Mouse (Mus musculus) liver, adult 2 months (tissue): ENCODE results near the gene Scarb1. TPM values are rescaled to one million over a fixed set of nuclear protein-coding genes. Genes with fewer than 3 reads are reported as not detected.

Source experiments
- DNase-seq: peaks from one replicate; pipeline ENCODE4 v3.0.0-alpha.2; 2011; ENCODE audit warnings: low read depth, low spot score; ENCODE audit errors: extremely low read depth
- H3K27ac ChIP-seq: fragments of 200-500 bp; replicated peaks from 2 replicates; pipeline ENCODE4 v1.5.1; 2012; ENCODE audit warnings: low read depth, mild to moderate bottlenecking, control low read depth, inconsistent platforms, low read length; ENCODE audit not compliant: insufficient read depth
- H3K27me3 ChIP-seq: fragments of 200-500 bp; 2 replicates; pipeline ENCODE4 v1.6.1; 2012; ENCODE audit warnings: mild to moderate bottlenecking, moderate library complexity, low read length, inconsistent platforms; ENCODE audit not compliant: control insufficient read depth, insufficient read depth
- H3K36me3 ChIP-seq: fragments of 200-500 bp; 2 replicates; pipeline ENCODE4 v1.6.1; 2012; ENCODE audit warnings: low read length, inconsistent platforms; ENCODE audit not compliant: control insufficient read depth, insufficient read depth
- H3K4me1 ChIP-seq: fragments of 200-500 bp; 2 replicates; pipeline ENCODE4 v1.6.1; 2011; ENCODE audit warnings: low read length; ENCODE audit not compliant: control insufficient read depth, insufficient read depth
- H3K4me3 ChIP-seq: fragments of 200-500 bp; 2 replicates; pipeline ENCODE4 v1.5.1; 2011; ENCODE audit warnings: low read depth, mild to moderate bottlenecking, control low read depth, low read length, moderate library complexity; ENCODE audit not compliant: insufficient read depth
- H3K79me2 ChIP-seq: fragments of 200-500 bp; 2 replicates; pipeline ENCODE4 v1.6.1; 2012; ENCODE audit warnings: inconsistent platforms, mild to moderate bottlenecking, low read length, moderate library complexity; ENCODE audit not compliant: control insufficient read depth, insufficient read depth
- H3K9ac ChIP-seq: fragments of 200-500 bp; 2 replicates; pipeline ENCODE4 v1.6.1; 2012; ENCODE audit warnings: low read depth, mild to moderate bottlenecking, control low read depth, inconsistent platforms, low read length
- CTCF ChIP-seq: fragments of 200-500 bp; IDR thresholded peaks from 2 replicates; pipeline ENCODE4 v1.5.1; 2011; ENCODE audit warnings: low read depth, low read length, control low read depth
- POLR2A ChIP-seq: fragments of 200-500 bp; IDR thresholded peaks from 2 replicates; pipeline ENCODE4 v1.6.1; 2011; ENCODE audit warnings: low read length, control low read depth; ENCODE audit not compliant: insufficient read depth; ENCODE audit errors: extremely low read depth
- WGBS: fragments of 180-500 bp; shearing (Covaris S2); methylation state at CpG from one replicate; pipeline ENCODE4 v1.1.7; 2018; 5-methylcytosine and 5-hydroxymethylcytosine counted together
- polyA plus RNA-seq: library from polyadenylated mRNA; depleted of rRNA; stranded (reverse); fragments of >200 nt; gene quantifications from 2 replicates; pipeline ENCODE4 v1.2.3, GENCODE M21; 2012
- total RNA-seq: library from RNA; depleted of rRNA; stranded (reverse); fragments of >200 nt; gene quantifications from 2 replicates; pipeline ENCODE4 v1.2.3, GENCODE M21; 2014

The Scarb1 gene
- total and polyA plus RNA-seq, 2 experiments = 72.4 to 189 TPM

- no peak overlapping the region for H3K27ac ChIP-seq
- H3K4me1 ChIP-seq = peaks cover 2% of the 10 kb centered on the region; the same call in 1 of the 2 replicates
- no peak for DNase-seq
- H3K79me2 ChIP-seq = no peaks in the 10 kb centered on the region
- no peak overlapping the region for H3K9ac ChIP-seq
- H3K4me3 ChIP-seq = no peak overlapping the region
- 92% methylated on average over 9 of the region's 9 CpGs for WGBS
- H3K27me3 ChIP-seq = no peaks in the 10 kb centered on the region
- TF ChIP-seq CTCF (no peak), POLR2A (no peak)
- H3K36me3 ChIP-seq = no peaks in the 10 kb centered on the region
These were observed 74.8 kb downstream of the Scarb1 start for GRCm38 (mm10) chr5:125266128-125266527.

DNA sequence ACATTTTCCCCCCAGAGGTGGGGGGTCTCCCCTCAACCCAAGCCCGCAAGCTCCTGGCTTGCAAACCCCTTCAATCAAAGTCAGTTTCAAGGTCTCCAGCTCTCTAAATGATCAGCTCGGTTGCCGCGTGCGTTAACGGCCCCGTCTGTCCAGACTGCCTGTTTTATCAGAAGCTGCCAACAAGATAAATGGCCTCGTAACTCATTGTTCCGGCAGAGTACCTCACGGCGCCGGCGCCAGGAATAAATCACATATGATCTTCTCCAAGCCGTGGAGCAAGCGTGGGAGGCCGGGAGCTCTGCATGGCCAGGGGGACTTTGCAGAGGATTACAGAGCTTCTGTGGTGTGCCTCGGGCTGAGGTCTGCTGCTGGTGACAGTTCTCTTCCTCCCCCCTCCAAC, 76.2 kb downstream of the Scarb1 start:
- TF ChIP-seq POLR2A (no peak), CTCF (no peak)
- Histone ChIP-seq H3K27ac (no peak overlapping the region), H3K9ac (no peak overlapping the region), H3K36me3 (no peaks in the 10 kb centered on the region), H3K27me3 (no peaks in the 10 kb centered on the region), H3K4me3 (no peak overlapping the region), H3K4me1 (no peaks in the 10 kb centered on the region), H3K79me2 (no peaks in the 10 kb centered on the region)
- WGBS = 57% methylated on average over 17 of the region's 17 CpGs
- DNase-seq = no peak

DNA sequence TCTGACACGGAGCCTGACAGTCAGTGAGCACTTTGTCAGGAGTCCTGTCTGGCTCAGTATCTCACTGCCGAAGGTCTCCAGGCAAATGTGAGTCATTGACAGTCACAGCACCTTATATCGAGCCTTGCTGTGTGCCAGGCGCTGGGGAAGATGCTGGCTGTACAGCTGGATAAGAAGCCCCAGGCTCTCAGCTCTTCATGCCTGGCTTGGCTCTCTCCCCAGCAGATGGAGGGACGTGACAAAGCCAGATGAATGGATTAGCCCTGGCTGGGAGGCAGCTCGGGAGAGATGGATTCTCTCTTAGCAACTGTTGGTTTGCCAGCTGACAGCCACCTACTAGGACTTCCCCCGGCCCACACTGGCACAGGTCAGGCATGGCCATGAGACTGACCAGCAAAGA, 78.3 kb downstream of the Scarb1 start:
- no peak for TF ChIP-seq CTCF
- TF ChIP-seq POLR2A = no peak
- no peak overlapping the region for H3K4me3 ChIP-seq
- WGBS = 68% methylated on average over 7 of the region's 7 CpGs
- H3K79me2 ChIP-seq = no peaks in the 10 kb centered on the region
- no peak overlapping the region for H3K9ac ChIP-seq
- no peak for DNase-seq
- H3K4me1 ChIP-seq = no peaks in the 10 kb centered on the region
- H3K27ac ChIP-seq = no peak overlapping the region
- no peaks in the 10 kb centered on the region for H3K36me3 ChIP-seq
- H3K27me3 ChIP-seq = no peaks in the 10 kb centered on the region

DNA sequence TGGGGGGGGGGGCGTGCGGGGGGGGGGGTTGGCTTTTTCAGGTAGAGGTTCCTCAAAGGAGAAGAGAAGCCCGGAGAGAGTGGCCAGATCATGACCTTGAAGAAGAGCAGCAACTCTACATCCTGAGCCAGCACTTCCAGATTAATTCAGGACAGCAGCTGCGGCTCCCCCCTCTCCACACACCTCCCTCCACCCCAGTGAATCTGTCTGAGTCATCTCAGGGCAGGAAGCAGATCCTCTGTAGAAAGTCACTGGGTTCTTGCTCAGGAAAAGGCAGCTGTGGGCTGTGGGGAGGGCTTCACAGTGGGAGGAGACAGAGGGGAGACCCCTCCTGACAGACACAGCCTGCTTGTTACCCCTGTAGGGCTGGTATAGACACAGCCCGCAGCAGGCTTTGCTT, 87.0 kb downstream of the Scarb1 start:
- no peaks in the 10 kb centered on the region; the same call in 1 of the 2 replicates for H3K4me1 ChIP-seq
- no peak overlapping the region for H3K27ac ChIP-seq
- WGBS = 69% methylated on average over 5 of the region's 5 CpGs
- H3K4me3 ChIP-seq = no peak overlapping the region
- TF ChIP-seq POLR2A (no peak), CTCF (no peak)
- no peak for DNase-seq
- no peaks in the 10 kb centered on the region for H3K79me2 ChIP-seq
- no peaks in the 10 kb centered on the region for H3K36me3 ChIP-seq
- H3K27me3 ChIP-seq = no peaks in the 10 kb centered on the region
- H3K9ac ChIP-seq = no peak overlapping the region

DNA sequence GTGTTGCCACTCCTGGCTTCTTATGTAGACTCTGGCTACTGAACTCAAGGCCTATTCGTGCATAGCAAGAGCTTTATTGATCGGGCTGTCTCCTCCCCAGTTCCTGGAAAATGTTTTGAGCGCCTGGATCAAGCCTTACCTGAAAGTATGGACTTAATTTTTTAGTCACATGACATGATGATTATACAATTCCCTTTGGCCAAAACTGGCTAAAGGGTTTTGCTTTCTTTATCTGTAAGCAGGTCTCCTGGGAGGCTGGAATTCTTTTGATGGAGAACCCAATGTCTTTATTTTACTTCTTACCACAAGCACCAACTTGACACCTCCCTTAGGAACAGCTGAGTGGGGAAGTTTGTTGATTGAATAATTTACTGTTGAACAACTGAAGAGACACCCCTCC, 87.4 kb downstream of the Scarb1 start:
- no peaks in the 10 kb centered on the region for H3K36me3 ChIP-seq
- no peak for TF ChIP-seq POLR2A
- TF ChIP-seq CTCF = no peak
- WGBS = 48% methylated on average over 3 of the region's 3 CpGs

GRCm38 (mm10) chr5:125252664-125253063, 88.2 kb downstream of the Scarb1 start:
- 70% methylated on average over 8 of the region's 8 CpGs for WGBS
- Histone ChIP-seq H3K27ac (no peak overlapping the region), H3K4me3 (no peak overlapping the region), H3K27me3 (no peaks in the 10 kb centered on the region), H3K4me1 (no peaks in the 10 kb centered on the region; the same call in 1 of the 2 replicates), H3K36me3 (no peaks in the 10 kb centered on the region), H3K79me2 (no peaks in the 10 kb centered on the region), H3K9ac (no peak overlapping the region)
- no peak for DNase-seq
- TF ChIP-seq POLR2A (no peak), CTCF (no peak)

More for the DNA sequence above, 87.4 kb downstream of the Scarb1 start:
- DNase-seq = no peak
- Histone ChIP-seq H3K27ac (no peak overlapping the region), H3K27me3 (no peaks in the 10 kb centered on the region), H3K79me2 (no peaks in the 10 kb centered on the region), H3K4me1 (no peaks in the 10 kb centered on the region; the same call in 1 of the 2 replicates), H3K4me3 (no peak overlapping the region), H3K9ac (no peak overlapping the region)
